Mouse (Mus musculus) heart, postnatal 14 days (tissue): ENCODE measurements around the gene Map3k4. TPM values are rescaled to one million over a fixed set of nuclear protein-coding genes. Genes with fewer than 3 reads are reported as not detected.
"Not testable (repeated sequence)": the region's sequence is repeated elsewhere in the genome, so short reads cannot be mapped to it uniquely, and the experiment has no call there.

Experiments used
- DNase-seq, 2 experiments: peaks; one replicate each; pipeline ENCODE4 v3.0.0; 2021 to 2022
- intact Hi-C: fragments of 180-260 bp; cut with DNase I; formaldehyde crosslinking; loops from one replicate; pipeline ENCODE4 v1.15.1; 2025
- total RNA-seq, 2 experiments: library from RNA; stranded (reverse); gene quantifications; 2 replicates each; pipeline ENCODE4 v1.2.3; 2021

Gene Map3k4
- total RNA-seq, 2 experiments from 2014 or later: 36.5 to 37.5 TPM

GRCm38 (mm10) chr17:12229756-12230155 is 88.8 kb downstream of the Map3k4 start:
- no peak for DNase-seq
- intact Hi-C loops: no loop called here

DNA sequence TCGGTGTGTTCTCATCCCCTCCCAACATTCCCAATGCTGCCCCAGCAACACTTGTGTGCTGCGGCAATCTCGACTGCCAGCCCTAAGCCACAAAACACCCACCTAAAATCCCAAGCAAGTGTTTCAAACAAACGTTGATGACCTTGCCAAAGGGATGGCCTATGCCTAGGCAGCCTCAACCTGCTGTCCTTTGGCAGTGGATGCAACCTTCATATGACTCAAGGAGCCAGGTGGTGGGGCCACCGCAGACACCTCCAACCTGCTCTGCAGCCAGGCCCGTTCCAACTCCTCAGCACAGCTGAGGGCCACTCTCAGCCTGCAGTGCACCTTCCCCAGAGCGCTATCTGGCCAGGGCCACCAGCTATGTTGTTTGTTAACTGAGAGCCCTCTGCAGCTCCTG is 90.1 kb downstream of the Map3k4 start:
- intact Hi-C loops: no loop called here
- no peak for DNase-seq

DNA sequence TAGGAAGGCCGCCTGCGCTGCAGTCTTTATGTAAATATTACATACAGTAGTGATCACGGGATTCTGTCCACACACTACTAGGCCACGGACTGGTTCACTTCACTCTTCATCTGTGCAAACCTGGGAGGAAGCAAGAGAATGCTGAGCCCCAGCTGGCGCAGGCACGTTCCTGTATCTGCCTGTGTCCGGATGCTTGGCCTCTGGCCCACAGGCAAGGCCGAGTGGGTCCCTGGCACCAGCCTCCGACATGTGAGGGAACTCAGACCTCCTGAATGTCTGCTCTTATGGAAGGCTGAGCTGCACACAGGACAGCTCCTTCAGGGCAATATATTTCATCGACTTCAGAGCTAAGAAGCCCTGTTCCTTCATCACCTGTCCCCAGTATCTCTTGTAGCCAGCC is 90.6 kb downstream of the Map3k4 start:
- intact Hi-C loops: no loop called here

GRCm38 (mm10) chr17:12226551-12226950 is 92.0 kb downstream of the Map3k4 start:
- peak; percentile 40 to 46 for DNase-seq
- intact Hi-C loops: loop anchor here (1.0 kb wide), 1 partner anchor 145 kb away; no protein-coding TSS in a partner anchor

More for the DNA sequence above, 90.6 kb downstream of the Map3k4 start:
- no peak for DNase-seq

GRCm38 (mm10) chr17:12225227-12225626 is 93.4 kb downstream of the Map3k4 start:
- intact Hi-C loops: no loop called here
- DNase-seq: no peak

GRCm38 (mm10) chr17:12224551-12224950 is 94.0 kb downstream of the Map3k4 start:
- intact Hi-C loops: not testable (repeated sequence)

DNA sequence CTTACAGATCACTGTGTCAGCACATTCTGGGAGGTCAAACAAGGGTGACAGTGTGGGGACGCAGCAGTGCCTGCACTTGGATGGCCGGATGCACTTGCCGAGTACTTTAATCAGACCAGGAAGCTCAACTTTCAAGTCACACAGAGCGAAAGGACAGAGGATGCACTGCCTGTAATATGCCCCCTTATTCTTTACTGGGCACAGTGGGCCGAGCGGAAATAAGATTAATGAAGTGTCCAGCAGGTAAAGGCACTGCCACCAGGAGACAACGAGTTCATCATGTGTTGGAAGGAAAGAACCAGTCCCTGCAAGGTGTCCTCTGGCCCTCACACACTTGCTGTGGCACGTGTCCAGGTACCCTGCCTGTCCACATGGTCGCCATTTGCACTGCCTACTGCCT is 94.5 kb downstream of the Map3k4 start:
- intact Hi-C loops: no loop called here
- no peak for DNase-seq

More at GRCm38 (mm10) chr17:12224551-12224950, 94.0 kb downstream of the Map3k4 start:
- DNase-seq: not testable (repeated sequence)

DNA sequence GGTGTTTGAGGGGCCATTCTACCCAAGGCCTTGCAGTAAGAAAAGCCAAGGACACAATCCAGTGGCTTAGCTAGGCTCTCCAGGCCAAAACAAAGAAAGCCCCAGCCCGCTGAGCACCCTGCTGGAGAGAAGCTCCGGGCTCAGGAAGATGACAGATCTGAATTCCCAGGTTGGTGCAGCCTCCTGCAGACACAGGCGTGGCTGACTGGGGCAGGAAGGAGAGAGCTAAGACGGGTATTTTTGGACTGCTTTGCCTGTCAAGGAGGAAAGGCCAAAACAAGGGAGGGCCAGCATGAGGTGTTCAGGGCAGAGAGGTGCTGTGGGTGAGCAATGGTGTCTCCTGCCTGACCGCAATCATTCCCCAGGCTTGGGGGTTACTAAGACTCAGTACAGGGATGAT is 94.9 kb downstream of the Map3k4 start:
- no peak for DNase-seq
- intact Hi-C loops: no loop called here

DNA sequence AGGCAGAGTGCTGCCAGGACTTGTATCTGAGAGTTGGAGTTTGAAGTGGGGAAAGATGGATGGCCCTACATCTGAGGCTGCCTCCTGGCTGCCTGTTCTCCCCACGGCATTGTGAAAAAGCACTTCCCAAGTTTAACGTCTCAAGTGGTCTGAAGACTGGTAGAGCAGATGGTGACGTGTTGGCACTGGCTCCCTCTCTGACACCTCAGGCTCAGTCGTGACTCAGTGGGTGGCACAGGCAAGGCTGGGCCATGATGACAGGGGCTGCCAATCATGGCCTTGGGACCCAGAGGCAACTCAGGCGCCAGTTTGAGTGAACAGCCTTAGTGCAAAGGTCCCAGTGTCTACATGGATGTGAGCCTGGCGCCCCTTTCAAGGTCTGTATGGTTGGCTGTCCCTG is 96.7 kb downstream of the Map3k4 start:
- no peak for DNase-seq
- intact Hi-C loops: no loop called here

DNA sequence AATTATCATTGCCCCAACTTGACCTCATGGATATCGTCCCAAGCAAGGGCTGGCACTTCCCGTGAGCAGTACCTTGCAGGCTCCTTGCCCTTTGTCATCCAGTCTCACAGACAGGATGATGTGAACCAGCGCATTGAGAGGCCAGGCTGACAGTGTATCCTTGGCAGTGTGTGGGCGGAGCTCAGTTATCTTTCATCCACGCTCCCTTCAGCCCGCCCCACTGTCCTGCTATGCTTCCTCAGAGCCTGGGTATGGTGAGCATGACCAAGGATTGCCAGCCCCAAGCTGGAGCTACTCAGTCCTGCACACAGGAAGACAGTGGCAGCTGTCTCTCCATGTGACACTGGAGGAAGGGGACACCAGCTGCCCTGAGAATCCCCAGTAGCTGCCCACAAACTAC is 102.4 kb downstream of the Map3k4 start:
- DNase-seq: no peak
- intact Hi-C loops: no loop called here

- intact Hi-C loops: loop anchor here (5.0 kb wide), 2 partner anchors 96 to 111 kb away; partner anchors contain the start of gene Agpat4
- DNase-seq: no peak
These were observed 105.2 kb downstream of the Map3k4 start for GRCm38 (mm10) chr17:12213430-12213829.

DNA sequence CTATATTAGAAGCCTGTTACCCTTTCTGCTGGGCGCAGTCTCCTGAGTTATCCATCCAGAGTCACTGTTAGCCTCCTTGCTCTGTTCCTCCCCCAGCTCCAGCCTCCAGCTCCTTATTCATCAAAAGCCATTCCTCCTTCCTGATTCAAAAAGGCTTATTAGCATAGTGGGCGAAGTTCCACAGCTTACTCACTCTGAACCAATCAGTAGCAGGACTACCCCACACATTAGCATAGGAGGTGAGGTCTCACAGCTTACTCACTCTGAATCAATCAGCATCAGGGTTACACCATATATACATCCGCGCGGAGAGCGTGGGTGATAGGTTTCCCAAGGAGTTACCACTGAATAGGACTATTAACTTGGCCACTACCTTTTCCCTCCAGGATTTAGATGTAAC is 106.3 kb downstream of the Map3k4 start:
- no peak for DNase-seq
- intact Hi-C loops: loop anchor here (5.0 kb wide), 2 partner anchors 95 to 110 kb away; partner anchors contain the start of gene Agpat4

GRCm38 (mm10) chr17:12211890-12212289 is 106.7 kb downstream of the Map3k4 start:
- no peak for DNase-seq
- intact Hi-C loops: loop anchor here (5.0 kb wide), 2 partner anchors 95 to 110 kb away; partner anchors contain the start of gene Agpat4

GRCm38 (mm10) chr17:12210544-12211132 is 108.0 kb downstream of the Map3k4 start:
- peak; percentile 87 to 95 for DNase-seq
- intact Hi-C loops: loop anchor here (1.0 to 5.0 kb wide), 3 partner anchors 93 to 171 kb away; partner anchors contain the start of gene Agpat4

- intact Hi-C loops: no loop called here
- DNase-seq: no peak
These were observed 109.1 kb downstream of the Map3k4 start for GRCm38 (mm10) chr17:12209481-12209880.

GRCm38 (mm10) chr17:12207022-12207548 is 111.5 kb downstream of the Map3k4 start:
- no peak for DNase-seq
- intact Hi-C loops: no loop called here

DNA sequence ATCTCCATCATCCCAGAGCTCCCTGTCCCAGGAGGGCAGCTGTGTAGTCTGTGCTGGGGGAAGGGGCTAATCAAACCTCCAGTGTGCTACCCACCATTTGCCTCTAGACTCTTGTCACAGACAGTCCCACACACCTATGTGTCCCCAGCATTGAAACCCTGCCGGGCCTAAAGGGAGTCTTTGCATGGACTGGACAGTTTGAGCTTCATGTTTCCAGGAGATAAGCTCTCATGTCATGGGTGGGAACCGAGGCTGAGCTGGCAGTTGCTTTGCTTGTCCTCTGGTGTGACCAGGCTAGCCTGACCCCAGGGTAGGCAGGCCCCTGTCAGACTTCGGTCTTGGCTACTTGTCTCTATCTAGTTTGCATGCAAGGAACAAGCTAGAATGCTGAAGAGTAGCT is 112.3 kb downstream of the Map3k4 start:
- no peak for DNase-seq
- intact Hi-C loops: no loop called here

GRCm38 (mm10) chr17:12205694-12206075 is 112.9 kb downstream of the Map3k4 start:
- intact Hi-C loops: no loop called here
- no peak for DNase-seq

DNA sequence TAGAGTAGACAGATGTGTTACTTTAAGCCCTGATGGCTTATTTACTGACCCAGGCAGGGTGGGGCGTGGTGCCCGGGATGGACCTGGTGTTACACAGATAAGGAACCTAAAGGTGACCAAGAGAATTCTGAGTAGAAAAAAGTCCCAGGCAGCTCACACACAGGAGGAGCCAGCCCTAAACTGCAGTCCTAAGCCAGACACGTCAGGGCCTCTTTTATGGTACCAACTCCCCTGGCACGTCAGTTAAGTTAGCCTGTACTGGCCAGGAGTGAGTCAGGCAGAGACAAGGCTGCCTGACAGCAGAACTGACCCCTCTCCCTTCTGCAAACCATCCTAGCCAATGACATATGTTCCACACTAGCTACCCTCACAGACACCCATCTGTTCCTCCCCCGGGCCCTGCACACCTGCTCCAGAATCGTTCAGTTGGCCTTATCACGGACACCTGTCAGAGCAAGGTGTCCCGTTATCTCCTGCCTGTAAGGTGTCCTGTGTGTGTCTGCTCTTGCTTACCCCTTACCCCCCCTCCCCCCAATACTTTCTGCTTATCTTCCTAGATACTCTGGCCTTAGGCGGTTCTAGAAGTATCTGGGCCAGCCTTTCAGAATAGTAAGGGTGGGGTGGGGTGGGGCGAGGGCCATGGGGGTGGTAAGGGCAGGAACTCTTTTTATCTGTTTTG is 113.4 kb downstream of the Map3k4 start:
- intact Hi-C loops: no loop called here

DNA sequence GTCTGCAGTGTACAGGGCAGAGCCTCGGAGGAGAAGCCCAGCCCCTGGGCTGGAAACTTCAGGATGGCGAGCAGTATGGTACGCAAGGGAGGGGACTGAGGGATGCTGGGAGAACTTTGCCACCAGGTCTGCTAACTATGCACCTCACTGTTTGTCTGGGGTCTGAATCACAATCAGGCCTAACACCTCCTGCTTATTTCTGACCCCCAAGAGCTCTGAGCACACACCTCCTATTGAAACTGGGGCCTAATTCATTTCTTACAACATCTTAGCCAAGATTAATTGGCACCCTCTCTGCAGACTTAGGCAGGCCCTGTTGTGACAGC is 113.9 kb downstream of the Map3k4 start:
- intact Hi-C loops: no loop called here
- no peak for DNase-seq

More for the DNA sequence above, 113.4 kb downstream of the Map3k4 start:
- no peak for DNase-seq

GRCm38 (mm10) chr17:12204246-12204645 is 114.3 kb downstream of the Map3k4 start:
- no peak for DNase-seq
- intact Hi-C loops: no loop called here

DNA sequence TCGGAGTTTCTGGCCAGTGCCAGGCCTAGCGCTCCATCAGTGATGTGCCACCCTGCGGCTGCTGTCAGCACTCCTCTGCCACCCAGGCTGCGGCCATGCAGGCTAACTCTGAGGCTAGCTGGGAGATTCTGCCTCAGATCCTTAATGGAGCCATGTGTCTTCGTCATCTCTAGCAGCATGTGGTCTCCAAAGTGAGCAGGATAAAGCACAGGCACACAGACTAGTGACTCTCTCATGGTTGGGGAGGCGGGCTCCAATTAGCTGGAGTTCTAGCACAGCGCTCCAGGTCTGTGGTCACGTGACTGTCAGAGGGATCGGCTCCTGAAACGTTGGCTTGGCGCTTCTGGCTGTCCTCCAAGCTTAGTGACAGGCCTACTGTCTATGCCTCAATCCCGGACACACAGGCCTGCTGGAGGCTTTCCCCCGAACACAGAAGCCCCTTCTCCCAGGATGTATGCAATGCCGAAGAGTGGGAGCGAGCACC is 115.1 kb downstream of the Map3k4 start:
- intact Hi-C loops: no loop called here
- peak in 1 of 2 experiments; percentile 25 for DNase-seq
